Mouse (Mus musculus) testis, postnatal 14 days (tissue): ENCODE measurements around the gene Cnot6.

Experiments used
- DNase-seq: peaks from one replicate; pipeline ENCODE4 v3.0.0; 2021; ENCODE audit warnings: low spot score

Cnot6 gene

DNA sequence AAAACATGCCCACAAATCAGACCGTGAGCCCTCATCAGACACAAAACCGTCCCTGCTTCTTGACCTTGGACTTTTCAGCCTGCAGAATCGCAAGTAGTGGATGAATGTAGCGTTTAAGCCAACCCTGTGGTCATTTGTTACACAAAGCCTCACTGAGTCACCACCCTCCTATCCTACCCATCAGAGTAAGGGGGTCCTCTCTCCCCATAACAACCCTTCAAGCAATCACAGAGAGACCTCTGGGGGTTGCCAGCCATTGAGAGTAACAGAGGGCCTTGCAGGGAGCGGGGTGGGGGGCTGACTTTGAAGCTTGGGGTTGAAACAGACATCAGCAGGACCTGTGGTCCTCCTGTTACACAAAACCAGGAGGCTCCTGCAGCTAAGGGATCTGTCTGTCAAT is 57.9 kb downstream of the Cnot6 start:
- no peak for DNase-seq

GRCm38 (mm10) chr11:49653079-49653408 is 59.5 kb downstream of the Cnot6 start:
- no peak for DNase-seq

DNA sequence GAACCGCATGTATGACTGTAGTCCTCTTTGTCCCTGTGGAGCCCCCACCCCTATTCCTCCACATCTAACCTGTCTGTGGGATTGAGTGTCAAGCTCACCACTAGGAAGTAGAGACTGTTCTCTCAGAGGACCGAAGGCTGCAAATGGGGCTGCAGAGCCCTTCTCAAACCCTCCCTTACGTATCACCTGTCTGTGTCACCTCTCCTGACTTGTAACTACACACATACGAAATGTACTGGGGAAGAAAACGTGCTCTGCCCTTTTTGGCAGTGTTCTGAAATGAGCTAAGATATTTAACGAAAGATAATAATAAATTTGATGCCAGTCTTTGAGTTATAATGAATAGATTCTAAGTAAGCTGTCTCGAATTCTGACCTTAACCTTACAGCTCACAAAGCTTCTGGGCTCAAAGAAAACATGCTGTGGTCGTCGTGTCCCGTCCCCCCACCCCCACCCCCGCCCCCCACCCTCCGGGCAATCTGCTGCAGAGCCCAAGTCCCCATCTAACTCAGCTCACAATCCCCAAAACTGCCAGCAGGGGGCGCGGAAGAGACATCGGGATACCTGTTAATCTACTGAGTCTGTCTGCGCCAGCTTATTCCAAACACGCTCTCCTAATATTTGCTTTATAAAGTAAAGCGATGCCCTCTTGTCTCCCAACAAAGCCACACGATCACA is 60.0 kb downstream of the Cnot6 start:
- DNase-seq, result peak; percentile 77

DNA sequence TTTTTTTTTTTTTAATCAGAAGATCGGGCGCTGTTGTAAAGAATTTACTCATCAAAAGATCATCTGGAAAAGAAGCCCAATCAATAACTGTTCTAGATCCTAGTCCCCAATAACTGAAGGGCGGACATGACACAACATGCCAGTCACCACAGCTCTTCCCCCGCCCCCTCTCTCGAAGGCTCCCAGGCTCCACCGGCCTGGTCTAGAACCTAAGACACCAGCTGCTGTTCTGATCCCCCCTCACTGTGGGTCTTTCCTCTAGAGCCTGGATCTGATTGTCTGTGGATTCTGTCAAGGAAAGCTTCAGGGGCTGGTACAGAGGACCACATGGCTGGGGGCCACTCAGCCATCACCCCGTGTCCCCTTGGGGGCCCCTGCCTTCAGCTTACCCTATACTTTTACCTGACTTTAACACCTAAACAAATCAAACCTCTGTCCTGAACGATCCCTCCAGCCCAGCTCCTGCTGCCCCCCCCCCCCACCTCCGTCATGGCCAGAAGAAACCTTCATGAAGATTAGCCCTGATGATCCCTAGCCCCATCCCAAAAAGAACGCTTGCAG is 60.7 kb downstream of the Cnot6 start:
- no peak for DNase-seq

- DNase-seq, result no peak
Measured at GRCm38 (mm10) chr11:49650994-49651761, 61.3 kb downstream of the Cnot6 start.

DNA sequence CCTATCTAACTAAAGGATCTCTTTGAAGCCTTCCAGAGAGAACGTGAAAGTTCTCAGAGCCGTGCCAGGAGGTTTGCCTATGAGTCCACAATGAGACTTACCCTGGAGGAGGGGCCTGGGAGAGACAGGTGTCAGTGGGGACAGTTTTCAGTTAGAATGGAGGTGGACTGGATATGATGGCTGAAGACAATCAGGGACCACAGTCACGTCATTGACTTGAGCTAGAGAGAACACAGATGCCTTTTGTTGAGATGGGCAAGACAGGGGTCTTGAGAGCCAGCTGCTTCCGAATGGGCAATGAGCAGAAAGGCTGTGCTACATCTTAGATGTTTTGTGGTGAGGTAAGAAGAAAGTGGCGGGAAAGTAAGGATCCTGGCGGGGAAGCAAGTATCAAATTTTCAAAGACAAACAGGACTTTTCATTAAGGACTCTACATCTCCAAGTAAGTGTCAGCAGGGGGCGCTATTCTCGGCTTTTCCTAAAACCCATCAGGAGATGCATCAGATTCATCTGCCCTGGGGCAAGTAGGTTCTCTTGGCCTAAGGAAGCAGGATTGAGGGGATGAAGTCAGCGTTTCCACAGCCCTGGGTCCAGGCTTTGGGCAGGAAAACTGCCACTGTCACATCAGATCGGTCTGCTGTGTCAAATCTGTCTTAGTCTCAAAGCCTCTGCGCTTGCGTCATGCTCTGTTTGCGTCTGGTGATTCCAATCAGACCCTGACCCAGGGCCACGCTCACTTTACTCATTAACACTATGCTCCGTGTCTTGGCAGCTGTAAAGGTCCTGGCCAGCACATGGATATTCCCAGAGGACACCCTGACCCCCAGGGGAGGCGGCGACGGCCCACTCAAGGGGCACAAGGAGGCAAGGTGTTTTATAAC is 62.2 kb downstream of the Cnot6 start:
- no peak for DNase-seq

- no peak for DNase-seq
Measured at GRCm38 (mm10) chr11:49645677-49646076, 66.8 kb downstream of the Cnot6 start.

DNA sequence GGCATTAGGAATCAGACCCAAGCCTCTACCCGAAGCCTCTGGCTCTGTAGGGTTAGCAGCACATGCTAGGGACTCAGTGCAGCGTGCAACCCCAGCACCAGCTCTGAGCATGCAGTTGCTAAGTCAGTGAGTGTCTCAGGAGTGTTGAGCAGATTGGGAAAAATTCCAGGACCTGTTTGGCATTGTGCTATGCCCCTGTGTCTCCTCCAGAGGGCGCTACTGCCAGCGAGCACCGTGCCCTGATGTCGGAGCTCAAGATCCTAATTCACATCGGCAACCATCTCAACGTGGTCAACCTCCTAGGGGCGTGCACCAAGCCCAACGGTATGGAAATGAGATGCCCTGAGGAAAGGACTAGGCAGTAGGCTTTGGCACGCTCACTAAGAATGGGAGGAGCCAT is 76.1 kb downstream of the Cnot6 start:
- DNase-seq, result peak; percentile 24

- DNase-seq, result no peak
Measured at GRCm38 (mm10) chr11:49635671-49636070, 76.9 kb downstream of the Cnot6 start.

GRCm38 (mm10) chr11:49634101-49634500 is 78.4 kb downstream of the Cnot6 start:
- no peak for DNase-seq

DNA sequence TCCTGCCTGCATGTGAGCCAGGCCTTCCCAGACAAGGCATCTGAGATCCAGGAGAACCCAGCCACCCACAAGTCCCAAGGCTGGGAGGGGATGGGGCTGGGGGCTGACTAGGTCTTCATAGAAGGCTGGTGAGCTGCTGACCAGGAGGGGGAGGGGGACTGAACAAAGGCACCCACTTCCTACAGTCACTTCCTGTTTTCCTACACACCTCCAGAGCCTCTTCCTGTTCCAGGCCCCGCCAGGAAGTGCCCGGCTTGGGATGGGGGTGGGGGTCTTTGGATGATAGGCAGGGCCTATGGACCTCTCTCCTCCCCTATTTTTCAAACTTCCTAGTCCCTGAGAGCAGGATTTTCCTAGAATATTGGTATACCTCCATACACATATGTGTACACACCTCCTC is 80.3 kb downstream of the Cnot6 start:
- DNase-seq, result no peak

DNA sequence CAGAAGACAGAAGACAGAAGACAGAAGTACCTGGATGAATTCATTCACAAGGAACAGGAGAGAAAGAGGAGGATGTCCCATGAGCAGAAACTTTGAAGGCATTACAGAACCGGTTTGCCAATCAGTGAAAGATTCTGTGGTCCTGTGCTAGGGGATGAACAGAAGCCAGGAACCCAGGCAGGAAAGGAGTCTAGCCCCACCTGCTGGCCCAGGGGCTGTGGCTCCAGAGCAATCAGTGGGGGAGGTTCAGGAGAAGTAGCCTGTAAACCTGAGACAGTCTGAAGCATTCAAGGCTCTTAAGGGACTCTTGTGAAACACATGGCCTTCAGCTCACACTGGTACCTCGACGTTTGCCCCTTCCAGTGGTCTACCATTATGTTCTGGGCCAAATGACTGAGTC is 81.4 kb downstream of the Cnot6 start:
- DNase-seq, result no peak

- peak; percentile 57 for DNase-seq
Measured at GRCm38 (mm10) chr11:49626748-49627147, 85.8 kb downstream of the Cnot6 start.

DNA sequence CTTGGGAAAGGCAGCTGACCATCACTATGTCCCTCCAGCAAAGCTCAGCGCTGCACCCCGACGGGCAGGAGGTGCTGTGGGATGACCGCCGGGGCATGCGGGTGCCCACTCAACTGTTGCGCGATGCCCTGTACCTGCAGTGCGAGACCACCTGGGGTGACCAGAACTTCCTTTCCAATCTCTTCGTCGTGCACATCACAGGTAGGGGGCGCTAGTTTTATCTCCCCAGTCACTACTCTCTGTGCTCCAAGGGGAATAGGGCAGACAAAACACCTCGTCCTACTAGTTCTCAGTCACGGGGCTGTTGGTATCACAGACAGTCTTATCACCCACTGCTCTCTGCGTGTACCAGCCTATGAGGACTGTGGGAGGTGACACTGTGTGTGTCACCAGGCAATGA is 86.7 kb downstream of the Cnot6 start:
- DNase-seq, result no peak

DNA sequence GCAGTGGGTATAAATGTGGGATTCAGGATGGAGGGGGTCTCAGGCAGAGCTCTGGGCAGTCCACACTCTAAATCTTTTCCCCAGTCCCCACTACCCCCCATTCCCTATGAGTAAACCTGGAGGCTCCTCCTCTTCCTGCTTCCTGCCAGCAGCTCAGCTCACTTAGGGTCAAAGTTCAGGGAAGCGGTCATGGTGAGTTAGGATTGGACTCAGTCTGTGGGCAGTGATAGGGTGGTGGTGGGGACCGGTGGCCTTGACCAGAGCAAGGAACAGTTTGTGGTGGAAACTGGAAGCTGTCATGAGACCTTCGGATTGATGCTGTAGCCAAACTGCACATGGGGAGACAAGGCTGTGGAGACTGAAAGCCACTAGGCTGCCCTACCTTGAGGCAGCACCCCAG is 88.4 kb downstream of the Cnot6 start:
- DNase-seq, result no peak

DNA sequence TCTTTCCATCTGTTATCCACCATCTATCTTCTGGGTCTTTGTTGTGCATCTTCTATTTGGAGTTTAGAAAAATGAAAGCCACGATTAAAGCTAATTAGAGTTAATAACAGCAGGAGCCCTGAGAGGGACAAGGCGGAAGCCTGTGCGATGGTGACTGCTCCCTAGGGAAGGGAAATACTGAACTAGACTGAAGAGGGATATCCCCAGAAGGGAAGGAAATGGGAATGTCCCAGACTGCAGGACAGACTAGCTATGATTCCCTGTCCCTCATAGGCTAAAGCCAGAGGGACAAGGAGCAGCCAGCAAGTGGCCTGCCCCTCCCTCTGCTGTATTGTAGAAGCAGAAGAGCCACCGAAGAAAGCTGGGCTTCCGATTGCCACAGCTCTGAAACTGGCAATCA is 90.6 kb downstream of the Cnot6 start:
- DNase-seq, result no peak
